Mouse (Mus musculus): ENCODE measurements around the gene Cerk. TPM values are rescaled to one million over a fixed set of nuclear protein-coding genes. Genes with fewer than 3 reads are reported as not detected.
"Not testable (repeated sequence)": the region's sequence is repeated elsewhere in the genome, so short reads cannot be mapped to it uniquely, and the experiment has no call there.

The Cerk gene
- polyA plus RNA-seq, 1 experiment from 2014 or later, result 13.6 TPM

- Histone ChIP-seq H3K27me3 (ENCODE audit: insufficient read depth, low read length) (no peaks in the 10 kb centered on the region), H3K4me3 (ENCODE audit: low read length) (no peak overlapping the region), H3K27ac (ENCODE audit: low read length) (peak overlapping the region; percentile 17; the same call in 1 of the 2 replicates), H3K9ac (replicated peaks; ENCODE audit: low read length) (no peak overlapping the region), H3K9me3 (ENCODE audit: low read length) (no peaks in the 10 kb centered on the region), H3K36me3 (ENCODE audit: insufficient read depth, low read length) (no peaks in the 10 kb centered on the region), H3K4me1 (ENCODE audit: insufficient read depth, low read length) (peaks cover 37% of the 10 kb centered on the region), H3K4me2 (replicated peaks; ENCODE audit: low read depth, low read length) (no peak overlapping the region)
- ATAC-seq (ENCODE audit: low FRiP score, low TSS enrichment), result no peak
- 35% methylated on average over 4 of the region's 4 CpGs for WGBS
Observed at GRCm38 (mm10) chr15:86200169-86200568, 14.2 kb upstream of the Cerk start.

GRCm38 (mm10) chr15:86199482-86199881 is 13.5 kb upstream of the Cerk start:
- Histone ChIP-seq H3K4me2 (replicated peaks; ENCODE audit: low read depth, low read length) (no peak overlapping the region), H3K27me3 (ENCODE audit: insufficient read depth, low read length) (no peaks in the 10 kb centered on the region), H3K36me3 (ENCODE audit: insufficient read depth, low read length) (no peaks in the 10 kb centered on the region), H3K9me3 (ENCODE audit: low read length) (no peaks in the 10 kb centered on the region), H3K9ac (replicated peaks; ENCODE audit: low read length) (no peak overlapping the region), H3K27ac (ENCODE audit: low read length) (no peak overlapping the region), H3K4me3 (ENCODE audit: low read length) (no peak overlapping the region), H3K4me1 (ENCODE audit: insufficient read depth, low read length) (peaks cover 37% of the 10 kb centered on the region)
- WGBS, result 62% methylated on average over 4 of the region's 4 CpGs
- ATAC-seq (ENCODE audit: low FRiP score, low TSS enrichment), result no peak

DNA sequence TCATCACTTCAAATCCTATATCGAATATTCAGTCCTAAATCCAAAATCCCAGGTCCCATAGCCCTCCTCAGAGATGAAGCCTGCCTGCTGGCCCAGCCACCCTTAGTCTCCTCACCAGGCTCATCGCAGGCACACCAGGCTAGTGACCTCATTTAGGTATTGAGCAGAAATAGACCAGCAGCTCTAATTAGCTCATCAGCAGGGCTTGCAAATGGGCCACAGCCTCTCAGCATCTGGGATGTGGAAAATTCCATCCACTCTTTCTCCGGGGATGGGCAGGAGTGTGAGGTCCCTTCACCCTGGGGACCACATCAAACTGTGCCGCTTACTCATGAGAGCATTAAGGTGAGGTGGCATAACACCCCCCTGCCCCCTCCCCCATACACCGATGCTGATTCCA is 13.1 kb upstream of the Cerk start:
- Histone ChIP-seq H3K27me3 (ENCODE audit: insufficient read depth, low read length) (no peaks in the 10 kb centered on the region), H3K4me1 (ENCODE audit: insufficient read depth, low read length) (peaks cover 36% of the 10 kb centered on the region), H3K36me3 (ENCODE audit: insufficient read depth, low read length) (no peaks in the 10 kb centered on the region), H3K27ac (ENCODE audit: low read length) (no peak overlapping the region), H3K4me2 (replicated peaks; ENCODE audit: low read depth, low read length) (no peak overlapping the region), H3K9me3 (ENCODE audit: low read length) (no peaks in the 10 kb centered on the region), H3K9ac (replicated peaks; ENCODE audit: low read length) (no peak overlapping the region), H3K4me3 (ENCODE audit: low read length) (no peak overlapping the region)
- ATAC-seq (ENCODE audit: low FRiP score, low TSS enrichment), result no peak
- 80% methylated on average over 5 of the region's 5 CpGs for WGBS

GRCm38 (mm10) chr15:86194676-86195453 is 8.9 kb upstream of the Cerk start:
- peak; percentile 94 for ATAC-seq (ENCODE audit: low FRiP score, low TSS enrichment)
- H3K4me1 ChIP-seq (ENCODE audit: insufficient read depth, low read length); H3K4me3 ChIP-seq (ENCODE audit: low read length); H3K36me3 ChIP-seq (ENCODE audit: insufficient read depth, low read length); H3K9me3 ChIP-seq (ENCODE audit: low read length); H3K27ac ChIP-seq (ENCODE audit: low read length); H3K4me2 ChIP-seq (replicated peaks; ENCODE audit: low read depth, low read length); H3K9ac ChIP-seq (replicated peaks; ENCODE audit: low read length); H3K27me3 ChIP-seq (ENCODE audit: insufficient read depth, low read length): not testable (repeated sequence)
- WGBS, result 74% methylated on average over 51 of the region's 55 CpGs

- H3K9me3 ChIP-seq (ENCODE audit: low read length), result no peaks in the 10 kb centered on the region
- 69% methylated on average over 3 of the region's 3 CpGs for WGBS
- H3K4me1 ChIP-seq (ENCODE audit: insufficient read depth, low read length), result peaks cover 13% of the 10 kb centered on the region
- no peak for ATAC-seq (ENCODE audit: low FRiP score, low TSS enrichment)
- H3K27me3 ChIP-seq (ENCODE audit: insufficient read depth, low read length), result no peaks in the 10 kb centered on the region
- no peak overlapping the region for H3K9ac ChIP-seq (replicated peaks; ENCODE audit: low read length)
- H3K4me2 ChIP-seq (replicated peaks; ENCODE audit: low read depth, low read length), result no peak overlapping the region
- H3K27ac ChIP-seq (ENCODE audit: low read length), result no peak overlapping the region
- no peak overlapping the region for H3K4me3 ChIP-seq (ENCODE audit: low read length)
- H3K36me3 ChIP-seq (ENCODE audit: insufficient read depth, low read length), result no peaks in the 10 kb centered on the region
Observed at GRCm38 (mm10) chr15:86191933-86192332, 6.0 kb upstream of the Cerk start.

- no peaks in the 10 kb centered on the region for H3K27me3 ChIP-seq (ENCODE audit: insufficient read depth, low read length)
- no peak overlapping the region for H3K4me3 ChIP-seq (ENCODE audit: low read length)
- no peaks in the 10 kb centered on the region for H3K36me3 ChIP-seq (ENCODE audit: insufficient read depth, low read length)
- no peak overlapping the region for H3K27ac ChIP-seq (ENCODE audit: low read length)
- H3K4me1 ChIP-seq (ENCODE audit: insufficient read depth, low read length), result peaks cover 14% of the 10 kb centered on the region
- H3K9ac ChIP-seq (replicated peaks; ENCODE audit: low read length), result no peak overlapping the region
- no peak overlapping the region for H3K4me2 ChIP-seq (replicated peaks; ENCODE audit: low read depth, low read length)
- H3K9me3 ChIP-seq (ENCODE audit: low read length), result no peaks in the 10 kb centered on the region
- WGBS, result 57% methylated on average over 1 of the region's 1 CpGs
- ATAC-seq (ENCODE audit: low FRiP score, low TSS enrichment), result no peak
Observed at GRCm38 (mm10) chr15:86191505-86191904, 5.6 kb upstream of the Cerk start.

DNA sequence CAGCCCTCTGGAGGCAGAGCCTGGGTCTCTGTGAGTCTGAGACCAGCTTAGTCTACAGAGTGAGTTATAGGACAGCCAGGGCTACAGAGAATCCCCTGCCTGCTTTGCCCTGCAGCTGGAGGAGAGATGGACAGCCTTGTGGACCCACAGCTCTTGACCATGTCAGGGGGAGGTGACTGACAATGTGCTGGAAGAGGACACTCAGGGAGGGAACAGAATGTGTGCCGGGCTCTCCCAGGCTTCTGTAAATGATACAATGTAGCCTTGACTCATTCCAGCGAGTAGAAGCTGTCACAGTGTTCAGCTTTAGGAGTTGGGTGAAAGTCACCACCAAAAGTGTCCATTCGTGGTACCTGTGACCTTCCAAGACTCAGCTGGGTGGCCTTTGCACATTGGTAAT is 4.4 kb upstream of the Cerk start:
- no peaks in the 10 kb centered on the region for H3K27me3 ChIP-seq (ENCODE audit: insufficient read depth, low read length)
- no peak overlapping the region for H3K4me2 ChIP-seq (replicated peaks; ENCODE audit: low read depth, low read length)
- H3K9ac ChIP-seq (replicated peaks; ENCODE audit: low read length), result no peak overlapping the region
- H3K36me3 ChIP-seq (ENCODE audit: insufficient read depth, low read length), result no peaks in the 10 kb centered on the region
- H3K9me3 ChIP-seq (ENCODE audit: low read length), result no peaks in the 10 kb centered on the region
- WGBS, result 71% methylated on average over 3 of the region's 3 CpGs
- H3K4me1 ChIP-seq (ENCODE audit: insufficient read depth, low read length), result peaks cover 20% of the 10 kb centered on the region
- no peak overlapping the region for H3K4me3 ChIP-seq (ENCODE audit: low read length)
- no peak for ATAC-seq (ENCODE audit: low FRiP score, low TSS enrichment)
- no peak overlapping the region for H3K27ac ChIP-seq (ENCODE audit: low read length)

- no peaks in the 10 kb centered on the region for H3K27me3 ChIP-seq (ENCODE audit: insufficient read depth, low read length)
- peak overlapping the region; percentile 67; the same call in 1 of the 2 replicates for H3K27ac ChIP-seq (ENCODE audit: low read length)
- peak overlapping the region; percentile 39; the same call in 1 of the 2 replicates for H3K9ac ChIP-seq (replicated peaks; ENCODE audit: low read length)
- H3K9me3 ChIP-seq (ENCODE audit: low read length), result no peaks in the 10 kb centered on the region
- ATAC-seq (ENCODE audit: low FRiP score, low TSS enrichment), result peak; percentile 53
- H3K4me1 ChIP-seq (ENCODE audit: insufficient read depth, low read length), result peaks cover 31% of the 10 kb centered on the region
- no peaks in the 10 kb centered on the region for H3K36me3 ChIP-seq (ENCODE audit: insufficient read depth, low read length)
- no peak overlapping the region for H3K4me3 ChIP-seq (ENCODE audit: low read length)
- no peak overlapping the region for H3K4me2 ChIP-seq (replicated peaks; ENCODE audit: low read depth, low read length)
- WGBS, result 30% methylated on average over 10 of the region's 10 CpGs
Observed at GRCm38 (mm10) chr15:86188746-86189470, 3.0 kb upstream of the Cerk start.

- Histone ChIP-seq H3K4me2 (replicated peaks; ENCODE audit: low read depth, low read length) (no peak overlapping the region), H3K27ac (ENCODE audit: low read length) (peak overlapping the region; percentile 67; the same call in 1 of the 2 replicates), H3K36me3 (ENCODE audit: insufficient read depth, low read length) (no peaks in the 10 kb centered on the region), H3K4me1 (ENCODE audit: insufficient read depth, low read length) (peaks cover 31% of the 10 kb centered on the region), H3K9me3 (ENCODE audit: low read length) (no peaks in the 10 kb centered on the region), H3K9ac (replicated peaks; ENCODE audit: low read length) (no peak overlapping the region), H3K27me3 (ENCODE audit: insufficient read depth, low read length) (no peaks in the 10 kb centered on the region), H3K4me3 (ENCODE audit: low read length) (no peak overlapping the region)
- WGBS, result 54% methylated on average over 5 of the region's 5 CpGs
- peak; percentile 18; the same call in 1 of the 2 replicates for ATAC-seq (ENCODE audit: low FRiP score, low TSS enrichment)
Observed at GRCm38 (mm10) chr15:86188186-86188585, 2.2 kb upstream of the Cerk start.

- 0 out of 2 replicates have a peak overlapping the region, but pooled peaks have one; percentile 92 for H3K9ac ChIP-seq (replicated peaks; ENCODE audit: low read length)
- no peaks in the 10 kb centered on the region for H3K27me3 ChIP-seq (ENCODE audit: insufficient read depth, low read length)
- no peak overlapping the region for H3K4me3 ChIP-seq (ENCODE audit: low read length)
- H3K27ac ChIP-seq (ENCODE audit: low read length), result no peak overlapping the region
- no peak for ATAC-seq (ENCODE audit: low FRiP score, low TSS enrichment)
- H3K4me2 ChIP-seq (replicated peaks; ENCODE audit: low read depth, low read length), result peak overlapping the region; percentile 93; the same call in 1 of the 2 replicates
- WGBS, result 45% methylated on average over 3 of the region's 3 CpGs
- peaks cover 43% of the 10 kb centered on the region for H3K4me1 ChIP-seq (ENCODE audit: insufficient read depth, low read length)
- H3K36me3 ChIP-seq (ENCODE audit: insufficient read depth, low read length), result no peaks in the 10 kb centered on the region
- H3K9me3 ChIP-seq (ENCODE audit: low read length), result no peaks in the 10 kb centered on the region
Observed at GRCm38 (mm10) chr15:86186686-86187085, 745 bp upstream of the Cerk start.
